Mouse (Mus musculus) midbrain, embryonic 10.5 days (tissue): ENCODE data around the gene Olfr1414. TPM values are rescaled to one million over a fixed set of nuclear protein-coding genes. Genes with fewer than 3 reads are reported as not detected.

Experiments
- DNase-seq: peaks from one replicate; pipeline ENCODE4 v3.0.0-alpha.2; 2017; ENCODE audit warnings: low spot score
- H3K27ac ChIP-seq: fragments of 300-500 bp; sonication (generic); replicated peaks from 2 replicates; pipeline ENCODE4 v1.5.1; 2016; ENCODE audit warnings: mild to moderate bottlenecking
- H3K27me3 ChIP-seq: fragments of 300-500 bp; sonication (generic); 2 replicates; pipeline ENCODE4 v1.6.1; 2016; ENCODE audit warnings: low read depth, mild to moderate bottlenecking; ENCODE audit not compliant: poor library complexity, severe bottlenecking
- H3K36me3 ChIP-seq: fragments of 300-500 bp; sonication (generic); 2 replicates; pipeline ENCODE4 v1.6.1; 2016; ENCODE audit warnings: mild to moderate bottlenecking, moderate library complexity
- H3K4me1 ChIP-seq: fragments of 300-500 bp; sonication (generic); 2 replicates; pipeline ENCODE4 v1.6.1; 2016
- H3K4me3 ChIP-seq: fragments of 300-500 bp; sonication (generic); 2 replicates; pipeline ENCODE4 v1.5.1; 2016; ENCODE audit warnings: mild to moderate bottlenecking, moderate library complexity
- H3K9me3 ChIP-seq: fragments of 300-500 bp; sonication (generic); replicated peaks from 2 replicates; pipeline ENCODE4 v1.6.1; 2016; ENCODE audit warnings: mild to moderate bottlenecking
- WGBS: fragments of 180-500 bp; shearing (Covaris S2); methylation state at CpG from one replicate; pipeline ENCODE4 v1.1.7; 2016; 5-methylcytosine and 5-hydroxymethylcytosine counted together
- microRNA-seq: library from miRNA; unstranded; fragments of <30 nt; microRNA quantifications from one replicate; pipeline ENCODE4, GENCODE M21; 2017
- polyA plus RNA-seq: library from polyadenylated mRNA; unstranded; fragments of >200 nt; fragmentation: Nextera tagmentation; extraction: Ambion mirVana; gene quantifications from 2 replicates; pipeline ENCODE4 v1.2.1, GENCODE M21; 2016

Olfr1414 gene
- polyA plus RNA-seq, 1 experiment from 2014 or later = not detected

DNA sequence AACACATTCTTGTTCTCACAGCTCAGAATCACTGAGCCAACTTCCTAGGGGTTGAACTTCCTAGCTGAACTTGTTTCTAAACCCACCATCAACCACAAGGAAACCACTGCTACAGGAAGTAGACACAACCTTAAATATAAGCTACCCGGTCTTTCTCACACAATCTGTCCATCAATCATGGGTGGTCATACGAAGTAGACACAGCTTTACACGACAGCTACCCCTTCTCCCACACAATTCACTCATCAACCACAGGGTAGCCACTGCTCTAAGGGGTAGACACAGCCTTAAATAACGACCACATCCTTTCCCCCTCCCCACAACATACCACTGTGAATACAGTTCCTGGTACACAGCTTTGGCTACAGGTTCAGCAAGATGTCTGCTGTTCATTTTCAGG is 49.6 kb downstream of the Olfr1414 start:
- DNase-seq = no peak

GRCm38 (mm10) chr1:92458416-92458815 is 60.0 kb downstream of the Olfr1414 start:
- Histone ChIP-seq H3K27me3 (no peaks in the 10 kb centered on the region), H3K9me3 (peaks cover 8% of the 10 kb centered on the region; the same call in 1 of the 2 replicates), H3K4me3 (no peak overlapping the region), H3K27ac (no peak overlapping the region), H3K36me3 (peaks cover 99% of the 10 kb centered on the region), H3K4me1 (no peaks in the 10 kb centered on the region)
- no peak for DNase-seq
- WGBS = 94% methylated on average over 6 of the region's 6 CpGs

More for the DNA sequence above, 49.6 kb downstream of the Olfr1414 start:
- no peaks in the 10 kb centered on the region for H3K27me3 ChIP-seq
- H3K4me3 ChIP-seq = no peak overlapping the region
- H3K9me3 ChIP-seq = no peaks in the 10 kb centered on the region
- peaks cover 9% of the 10 kb centered on the region for H3K4me1 ChIP-seq
- peaks cover 71% of the 10 kb centered on the region for H3K36me3 ChIP-seq
- H3K27ac ChIP-seq = no peak overlapping the region
- WGBS = 92% methylated on average over 4 of the region's 4 CpGs

- H3K4me3 ChIP-seq = no peak overlapping the region
- H3K27me3 ChIP-seq = no peaks in the 10 kb centered on the region
- peaks cover 8% of the 10 kb centered on the region; the same call in 1 of the 2 replicates for H3K9me3 ChIP-seq
- peaks cover 99% of the 10 kb centered on the region for H3K36me3 ChIP-seq
- no peak overlapping the region for H3K27ac ChIP-seq
- no peaks in the 10 kb centered on the region for H3K4me1 ChIP-seq
- DNase-seq = no peak
These were observed 60.7 kb downstream of the Olfr1414 start for GRCm38 (mm10) chr1:92457758-92458157.

Small RNA genes lying within 50 kb of the gene (microRNA-seq; reads per million reads assigned to microRNA genes)
- gene Mir6900 = 4.2 reads per million, percentile 9 among the genes with 10 or more reads in this experiment

Other genes with a start within 250 kb of the Olfr1414 start
- 298 and 309 TPM in 2 replicates for gene Ndufa10, start 44.8 kb downstream of the Olfr1414 start, polyA plus RNA-seq
- not detected in 2 replicates for gene Olfr1416, start 33.5 kb downstream of the Olfr1414 start, polyA plus RNA-seq
- gene Olfr1415, start 22.6 kb downstream of the Olfr1414 start, polyA plus RNA-seq = not detected in 2 replicates
- gene Olfr1413, start 52.7 kb upstream of the Olfr1414 start, polyA plus RNA-seq = not detected in 2 replicates
- gene Olfr1412, start 67.1 kb upstream of the Olfr1414 start, polyA plus RNA-seq = not detected in 2 replicates
- not detected in 2 replicates for gene Olfr1411, start 75.8 kb upstream of the Olfr1414 start, polyA plus RNA-seq
- gene Olfr1410, start 87.1 kb upstream of the Olfr1414 start, polyA plus RNA-seq = not detected in 2 replicates
- gene Olfr12, start 99.1 kb upstream of the Olfr1414 start, polyA plus RNA-seq = not detected in 2 replicates
- gene Cops9, start 123.3 kb upstream of the Olfr1414 start, polyA plus RNA-seq = 368 and 378 TPM in 2 replicates
- gene Otos, start 130.2 kb upstream of the Olfr1414 start, polyA plus RNA-seq = 0.07 TPM in 1 of 2 replicates, not detected in the other